Comparison of ENCODE assay signal across 12 mouse cellular contexts in genomic region chr3:83714572-83714971, GRCm38 (mm10). TPM values are rescaled to one million over a fixed set of nuclear protein-coding genes. Genes with fewer than 3 reads are reported as not detected.
DNase-seq lines count a peak whose midpoint lies in the region; ATAC-seq and TF ChIP-seq lines count a peak whose summit lies in the region.
"Had no signal": no experiment of that assay in that cellular context is flagged by ENCODE, and none has a peak within 500 bp of the region (broad histone marks: within the 10 kb centered on the region; RNA-seq: fewer than 3 reads in every experiment).

No protein-coding gene starts in this region.

- no peak overlapping the region for H3K4me3 ChIP-seq in lung, postnatal 0 days (ENCODE audit: low read depth, low read length)
- H3K4me3 ChIP-seq: forebrain, embryonic 10.5 days; hindbrain, embryonic 12.5 days; lung, embryonic 15.5 days had no signal

- TF ChIP-seq EP300 in lung, postnatal 0 days (IDR thresholded peaks at IDR 0.05), result no peak

- H3K4me2 ChIP-seq in lung, postnatal 0 days (replicated peaks; ENCODE audit: low read depth, low read length), result no peak overlapping the region
- H3K4me2 ChIP-seq: hindbrain, embryonic 12.5 days; lung, embryonic 15.5 days had no signal

- no peaks in the 10 kb centered on the region for H3K36me3 ChIP-seq in lung, postnatal 0 days (ENCODE audit: insufficient read depth, low read length)
- H3K36me3 ChIP-seq: forebrain, embryonic 10.5 days; hindbrain, embryonic 12.5 days; lung, embryonic 15.5 days had no signal

- no peaks in the 10 kb centered on the region for H3K4me1 ChIP-seq in lung, postnatal 0 days (ENCODE audit: insufficient read depth, low read depth, low read length)

- no peaks in the 10 kb centered on the region for H3K27me3 ChIP-seq in lung, postnatal 0 days (replicated peaks; ENCODE audit: insufficient read depth, low read length)
- peaks cover 53% of the 10 kb centered on the region for H3K27me3 ChIP-seq in Patski
- H3K27me3 ChIP-seq: hindbrain, embryonic 12.5 days; lung, embryonic 15.5 days had no signal

- CTCF ChIA-PET in Patski (lab: Charles Lee), result no interaction called here

- no peak for ATAC-seq in lung, postnatal 0 days
- ATAC-seq in Patski, result no peak
- peak; percentile 86 for ATAC-seq in megakaryocyte progenitor cell, adult 5-6 weeks (replicated peaks; ENCODE audit: poor library complexity)

- POLR2A ChIA-PET in Patski (lab: Charles Lee), result interaction anchor here (0.9 kb wide), 1 partner anchor 9 kb away, joined by 3 read pairs; no protein-coding TSS in a partner anchor

- H3K27ac ChIP-seq in lung, postnatal 0 days (ENCODE audit: low read length), result no peak overlapping the region
- H3K27ac ChIP-seq: forebrain, embryonic 10.5 days; hindbrain, embryonic 12.5 days; lung, embryonic 15.5 days had no signal

- peak; percentile 44 for TF ChIP-seq CTCF in lung, postnatal 0 days (IDR thresholded peaks at IDR 0.05)
- TF ChIP-seq CTCF in Patski (IDR thresholded peaks at IDR 0.05), result peak; percentile 66

- DNase-seq in embryo, embryonic 10 days (ENCODE audit: low spot score), result peak; percentile 65
- no peak for DNase-seq in embryo, embryonic 11 days
- DNase-seq in lung, postnatal 0 days (ENCODE audit: low spot score), result no peak
- DNase-seq in lung, postnatal 4 days, result no peak
- DNase-seq in Patski (ENCODE audit: low read depth, low spot score), result no peak
- DNase-seq in frontal cortex, postnatal 10 days (ENCODE audit: low spot score in 2 of 2), result no peak
- no peak for DNase-seq in right cerebral cortex, adult 18-20 months
- DNase-seq: cerebellum, adult 11-12 months had no signal

- no peak overlapping the region for H3K9ac ChIP-seq in lung, postnatal 0 days (replicated peaks; ENCODE audit: low read depth)
- H3K9ac ChIP-seq: hindbrain, embryonic 12.5 days; lung, embryonic 15.5 days had no signal

- in situ Hi-C loops in Patski (cut with MboI; ENCODE audit: low pct_unique_long_range_greater_than_20kb), result no loop called here

- H3K9me3 ChIP-seq in lung, postnatal 0 days (ENCODE audit: low read length), result no peaks in the 10 kb centered on the region
- H3K9me3 ChIP-seq: forebrain, embryonic 10.5 days; hindbrain, embryonic 12.5 days; lung, embryonic 15.5 days had no signal

- WGBS in lung, postnatal 0 days, result 64% methylated on average over 6 of the region's 6 CpGs

RNA-seq across cellular contexts. Expression of gene Sfrp2, which starts 51.5 kb away (rescaled TPM):
- 41.8 and 49.0 TPM in 2 replicates for polyA plus RNA-seq in lung, postnatal 0 days (2015; fragmentation: Nextera tagmentation; extraction: Ambion mirVana)
- 0.23 TPM for polyA plus RNA-seq in Patski (2021)
- not detected in 2 replicates for total RNA-seq in megakaryocyte progenitor cell, adult 5-6 weeks (2015)
- total RNA-seq in megakaryocyte progenitor cell, adult 5-6 weeks (2017), result not detected in 2 replicates

Comparison
In these comparisons a context has a peak if more than half of its experiments do, and no peak if none do; other contexts are left out.
1. RNA of gene Sfrp2, which starts 51.5 kb away (polyA plus RNA-seq): 41.8 to 49.0 TPM in lung, postnatal 0 days; 0.23 TPM in Patski (single experiment); every median in the first group is over 10 times any median in the second.